Mouse (Mus musculus): ENCODE data around the gene Cntrob.
"Not testable (repeated sequence)": the region's sequence is repeated elsewhere in the genome, so short reads cannot be mapped to it uniquely, and the experiment has no call there.

Gene Cntrob

GRCm38 (mm10) chr11:69340161-69341131, 16.9 kb upstream of the Cntrob start, which contains the start of gene Rnf227:
TSS of gene Rnf227 (plus strand) at chr11:69340461.
- DNase-seq (ENCODE audit: low spot score in 2 of 2): peak; percentile 49 to 54

DNA sequence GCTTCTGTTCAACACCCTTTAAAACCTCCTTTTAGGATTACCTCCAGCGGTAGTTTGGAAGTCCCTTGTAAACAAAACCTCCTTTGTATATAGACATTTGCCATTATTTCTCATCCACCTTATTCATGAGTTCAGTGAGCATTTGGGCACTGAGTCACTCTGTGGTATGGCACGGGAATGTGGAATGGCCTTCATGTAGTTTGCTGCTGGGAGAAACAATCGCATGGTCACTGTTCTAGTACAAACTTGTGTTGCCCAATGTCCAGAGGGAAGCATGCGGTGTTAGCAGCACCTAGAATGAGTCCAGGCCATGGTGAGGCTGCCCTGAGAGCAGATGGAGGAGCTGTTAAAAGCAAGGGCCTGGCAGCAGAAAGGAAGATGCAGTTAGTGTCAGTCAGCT, 11.2 kb upstream of the Cntrob start:
- no peak for DNase-seq (ENCODE audit: low spot score in 2 of 2)

GRCm38 (mm10) chr11:69333922-69334321, 10.3 kb upstream of the Cntrob start:
- no peak for DNase-seq (ENCODE audit: low spot score in 2 of 2)

DNA sequence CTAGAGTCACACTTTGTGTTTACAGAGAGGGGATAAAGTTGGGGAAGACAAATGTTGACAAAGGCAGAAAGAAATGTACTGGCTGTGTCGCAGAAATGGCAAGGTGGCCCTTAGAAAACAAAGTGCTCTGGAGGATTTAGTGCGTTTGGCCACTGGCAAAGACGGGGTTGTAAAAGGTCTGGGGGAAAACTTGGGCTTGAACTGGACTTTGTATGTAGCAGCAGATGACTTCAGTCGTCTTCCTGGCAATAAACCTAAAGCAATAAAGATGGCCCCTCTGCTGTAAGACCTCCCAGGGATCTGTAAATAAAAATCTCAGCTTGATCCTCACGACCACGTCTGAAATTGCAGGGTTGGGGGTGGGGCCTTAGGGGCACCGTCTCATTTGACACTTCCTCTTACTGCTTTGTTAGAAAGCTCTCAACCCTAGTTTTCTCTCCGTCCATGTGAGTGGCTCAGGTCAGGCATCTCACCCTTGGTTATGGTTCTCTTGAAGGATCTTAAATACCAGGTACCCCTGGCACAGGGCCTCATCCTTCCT, 9.2 kb upstream of the Cntrob start:
- no peak for DNase-seq (ENCODE audit: low spot score in 2 of 2)

DNA sequence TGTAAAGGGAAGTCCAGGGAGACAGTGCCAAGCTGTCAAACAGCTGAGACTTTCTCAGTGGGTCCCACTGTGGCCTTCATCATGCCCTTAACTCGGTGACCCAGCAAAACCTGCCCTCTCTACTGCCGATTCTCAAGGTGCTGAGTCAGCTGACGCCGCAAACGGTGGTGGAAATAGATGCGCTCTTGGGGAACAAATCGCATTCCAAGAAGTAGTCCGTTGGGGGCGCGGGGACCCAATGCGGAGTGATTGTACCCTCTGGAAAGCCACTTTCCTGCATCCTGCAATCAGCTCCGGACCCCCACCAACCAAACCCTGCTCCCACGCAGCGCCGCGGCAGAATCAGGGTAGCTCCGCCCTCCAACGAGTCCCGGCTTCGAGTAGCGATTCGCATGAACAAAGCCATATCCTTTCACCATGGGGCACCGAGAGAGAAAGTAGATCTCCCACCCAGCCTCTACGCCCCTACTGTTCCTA, 8.4 kb upstream of the Cntrob start:
- peak; percentile 64 to 72 for DNase-seq (ENCODE audit: low spot score in 2 of 2)

GRCm38 (mm10) chr11:69331152-69331551, 7.6 kb upstream of the Cntrob start:
- no peak for DNase-seq (ENCODE audit: low spot score in 2 of 2)

- no peak for DNase-seq (ENCODE audit: low spot score in 2 of 2)
These were observed 4.9 kb upstream of the Cntrob start for GRCm38 (mm10) chr11:69328517-69328916.

- DNase-seq (ENCODE audit: low spot score in 2 of 2): no peak
These were observed 4.1 kb upstream of the Cntrob start for GRCm38 (mm10) chr11:69327648-69328047.

GRCm38 (mm10) chr11:69327157-69327442, 3.5 kb upstream of the Cntrob start:
- no peak for DNase-seq (ENCODE audit: low spot score in 2 of 2)

DNA sequence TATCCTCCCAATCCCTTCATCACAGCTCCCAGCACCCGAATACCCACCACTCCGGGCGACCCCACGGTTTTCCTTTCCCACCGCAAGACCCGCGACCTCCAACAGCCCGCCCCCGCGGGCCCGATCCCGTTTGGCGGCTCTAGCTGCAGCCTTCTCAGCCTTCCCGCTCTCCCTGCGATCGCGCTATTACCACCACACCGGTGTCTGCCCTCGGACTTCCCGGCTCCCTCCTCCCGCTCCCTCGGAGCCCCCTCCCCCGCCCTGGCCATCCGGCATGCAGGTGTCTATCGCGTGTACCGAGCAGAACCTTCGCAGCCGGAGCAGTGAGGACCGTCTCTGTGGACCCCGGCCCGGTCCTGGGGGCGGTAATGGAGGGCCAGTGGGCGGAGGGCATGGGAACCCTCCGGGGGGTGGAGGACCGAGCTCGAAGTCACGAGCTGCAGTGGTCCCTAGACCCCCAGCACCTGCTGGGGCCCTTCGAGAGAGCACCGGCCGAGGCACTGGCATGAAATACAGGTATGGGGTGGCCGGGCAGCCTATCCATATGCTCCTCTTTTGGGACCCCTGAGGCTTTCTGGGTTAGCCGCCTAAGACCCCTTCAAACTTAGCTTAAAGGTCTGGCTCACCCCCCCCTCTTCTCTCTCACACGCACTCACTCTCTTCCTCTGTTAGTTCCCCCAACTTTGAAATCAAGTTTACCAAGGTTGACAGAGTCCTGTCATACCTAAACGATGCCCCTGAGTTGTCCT, 3.0 kb upstream of the Cntrob start:
- DNase-seq (ENCODE audit: low spot score in 2 of 2): peak in 1 of 2 experiments; percentile 16

- peak; percentile 84 to 89 for DNase-seq (ENCODE audit: low spot score in 2 of 2)
These were observed 2.2 kb upstream of the Cntrob start, which contains the start of gene Kcnab3 for GRCm38 (mm10) chr11:69325628-69326407. TSS of gene Kcnab3 (plus strand) at chr11:69326258.

DNA sequence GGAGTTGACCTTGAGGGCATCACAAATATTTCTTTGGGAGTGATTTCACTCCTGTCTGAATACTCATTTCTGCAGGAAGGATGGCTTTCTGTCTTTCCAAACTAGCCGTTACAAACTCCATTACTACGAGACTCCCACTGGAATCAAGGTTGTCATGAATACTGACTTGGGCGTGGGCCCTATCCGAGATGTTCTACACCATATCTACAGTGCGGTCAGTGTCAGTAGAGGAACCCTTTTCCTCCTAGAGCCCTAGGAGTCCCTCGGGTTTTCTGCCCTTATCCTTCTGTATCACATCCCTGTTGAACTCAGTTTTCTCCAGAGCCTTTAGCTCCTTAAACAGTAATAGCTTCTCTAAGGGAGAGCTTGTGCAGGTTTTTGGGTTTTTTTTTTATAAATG, 1.2 kb upstream of the Cntrob start:
- DNase-seq (ENCODE audit: low spot score in 2 of 2): no peak

- DNase-seq (ENCODE audit: low spot score in 2 of 2): no peak
These were observed 693 bp downstream of the Cntrob start for GRCm38 (mm10) chr11:69322693-69323471.

DNA sequence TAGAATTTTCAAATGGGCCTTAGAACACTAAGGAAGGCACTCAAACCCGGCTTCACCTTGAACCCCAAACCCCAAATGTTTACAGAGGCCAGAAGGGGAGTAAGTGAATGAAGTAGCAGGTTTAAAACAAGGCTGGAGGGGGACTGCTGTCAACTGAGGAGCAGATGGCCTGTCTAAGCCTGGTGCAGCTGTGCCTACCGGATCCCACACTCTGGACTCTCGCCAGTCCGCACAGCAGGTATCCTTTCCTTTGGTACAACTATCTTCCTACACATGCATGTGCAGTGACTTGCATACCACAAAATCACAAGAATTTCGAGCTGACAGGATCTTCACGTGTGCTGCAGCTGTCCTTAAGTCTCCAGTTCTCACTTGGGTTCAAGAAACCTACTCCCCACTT, 1.6 kb downstream of the Cntrob start:
- DNase-seq (ENCODE audit: low spot score in 2 of 2): no peak

DNA sequence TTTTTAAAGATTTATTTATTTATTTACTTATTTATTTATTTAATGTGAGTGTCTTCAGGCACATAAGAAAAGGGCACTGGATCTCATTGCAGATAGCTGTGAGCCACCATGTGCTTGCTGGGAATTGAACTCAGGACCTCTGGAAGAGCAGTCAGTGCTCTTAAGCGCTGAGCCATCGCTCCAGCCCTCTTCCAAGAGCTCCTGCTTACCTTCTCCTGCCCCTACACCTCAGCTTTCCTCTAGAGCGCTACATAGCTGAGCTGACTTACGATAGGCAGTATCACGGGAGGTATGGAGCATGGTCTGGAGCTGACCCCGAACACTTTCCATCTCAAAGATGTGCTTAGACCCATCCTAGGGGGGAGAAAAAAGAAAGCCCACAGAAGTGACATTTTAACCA, 2.0 kb downstream of the Cntrob start:
- DNase-seq (ENCODE audit: low spot score in 2 of 2): no peak

DNA sequence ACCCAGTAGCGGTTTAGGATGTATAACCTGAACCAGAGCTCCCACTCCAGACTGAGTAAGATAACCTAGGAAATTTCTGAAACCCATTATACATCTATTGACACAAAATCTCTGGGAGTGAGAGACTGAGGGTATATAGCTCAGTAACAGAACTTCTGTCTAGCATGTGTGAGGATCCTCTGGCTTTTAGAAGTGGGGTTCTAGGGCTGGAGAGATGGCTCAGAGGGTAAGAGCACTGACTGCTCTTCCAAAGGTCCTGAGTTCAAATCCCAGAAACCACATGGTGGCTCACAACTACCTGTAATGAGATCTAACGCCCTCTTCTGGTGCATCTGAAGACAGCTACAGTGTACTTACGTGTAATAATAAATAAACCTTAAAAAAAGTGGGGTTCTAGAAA, 5.6 kb downstream of the Cntrob start:
- not testable (repeated sequence) for DNase-seq (ENCODE audit: low spot score in 2 of 2)

- DNase-seq (ENCODE audit: low spot score in 2 of 2): no peak
These were observed 7.2 kb downstream of the Cntrob start for GRCm38 (mm10) chr11:69316361-69316760.

DNA sequence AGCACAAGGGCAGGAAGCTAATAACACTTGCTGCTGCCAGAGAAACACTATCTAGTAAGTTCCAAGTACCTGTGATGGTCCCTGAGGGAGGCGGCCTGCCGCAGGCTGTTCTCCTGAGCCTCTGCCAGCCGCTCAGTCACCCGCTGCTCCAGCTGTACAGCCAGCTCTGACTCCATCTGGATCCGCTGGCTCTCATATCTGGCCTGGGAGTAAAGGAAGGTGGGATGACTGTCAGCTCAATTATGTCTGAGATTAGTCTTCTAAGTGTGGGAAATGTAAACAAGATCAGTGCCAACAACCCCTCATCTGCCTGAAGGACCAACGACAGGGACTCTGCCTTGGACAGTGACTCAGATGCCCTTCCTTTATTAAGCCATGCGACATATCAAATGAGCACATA, 12.3 kb downstream of the Cntrob start:
- peak in 1 of 2 experiments; percentile 21 for DNase-seq (ENCODE audit: low spot score in 2 of 2)

GRCm38 (mm10) chr11:69306039-69306438, 17.5 kb downstream of the Cntrob start:
- no peak for DNase-seq (ENCODE audit: low spot score in 2 of 2)

- DNase-seq (ENCODE audit: low spot score in 2 of 2): no peak
These were observed 18.3 kb downstream of the Cntrob start for GRCm38 (mm10) chr11:69305291-69305690.

DNA sequence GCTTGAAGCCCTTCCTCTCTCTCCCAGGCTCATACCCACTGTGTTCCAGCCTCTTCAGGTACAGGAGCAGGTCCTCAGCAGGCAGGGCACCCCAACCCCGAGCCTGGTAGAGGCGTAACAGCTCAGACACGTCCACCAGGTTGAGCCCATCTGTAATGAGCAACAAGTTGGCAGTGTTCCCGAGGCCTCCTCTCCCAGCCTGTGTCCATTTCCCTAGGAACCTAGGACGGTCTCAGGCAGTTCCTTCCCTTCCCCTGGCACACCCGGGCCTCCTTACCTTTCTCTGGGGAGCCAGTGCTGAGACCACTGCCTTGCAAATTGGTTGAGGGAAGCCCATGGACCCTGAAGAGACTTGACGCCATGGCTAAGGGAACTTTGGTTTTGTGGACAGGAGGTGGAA, 20.8 kb downstream of the Cntrob start:
- no peak for DNase-seq (ENCODE audit: low spot score in 2 of 2)

Measured in heart, adult 9 months (tissue).